10 mouse cellular contexts compared by ENCODE assay signal in the genomic region with DNA sequence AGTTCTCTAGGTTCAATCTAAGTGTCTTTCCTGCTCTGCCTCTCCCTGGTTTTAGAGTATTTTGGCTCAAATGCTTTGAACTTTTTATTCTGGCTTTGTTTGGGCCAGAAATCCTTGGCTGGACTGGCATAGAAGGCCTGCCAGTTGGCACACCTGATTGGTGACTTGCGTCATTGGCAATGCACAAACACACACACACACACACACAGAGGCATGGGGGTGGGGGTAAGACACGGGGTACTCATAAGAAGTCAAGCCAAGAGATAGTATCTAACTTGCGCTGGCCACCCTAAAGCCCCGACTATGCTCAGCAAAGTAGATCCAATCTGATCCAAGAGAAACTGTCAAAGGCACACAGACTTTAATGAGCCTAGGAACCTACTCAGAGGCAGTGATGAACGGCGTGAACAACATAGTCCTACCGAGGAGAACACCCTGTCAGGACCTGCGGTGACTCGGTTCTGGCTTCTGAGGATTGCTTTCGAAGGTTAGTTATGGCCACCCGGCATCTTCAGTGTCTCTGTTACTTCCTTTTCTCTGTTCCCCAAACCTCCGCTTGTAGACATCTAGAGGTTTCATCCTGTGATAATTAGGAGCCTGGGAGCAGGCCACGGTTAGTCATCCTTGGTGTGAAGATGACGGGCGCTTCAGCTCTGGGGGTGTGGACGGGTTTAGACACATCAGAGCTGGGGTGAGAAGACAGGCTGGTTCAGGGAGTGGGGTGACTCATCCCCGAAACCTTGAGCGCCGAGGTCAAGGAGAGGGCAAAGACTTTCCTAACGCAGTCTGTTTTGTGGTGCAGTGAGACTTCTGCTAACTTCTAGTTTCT.
DNase-seq lines count a peak whose midpoint lies in the region; ATAC-seq and TF ChIP-seq lines count a peak whose summit lies in the region.
"Had no signal": no experiment of that assay in that cellular context is flagged by ENCODE, and none has a peak within 500 bp of the region (broad histone marks: within the 10 kb centered on the region; RNA-seq: fewer than 3 reads in every experiment).

No protein-coding gene starts in this region.

- no peak for TF ChIP-seq CTCF in forebrain, postnatal 0 days (IDR thresholded peaks at IDR 0.05; ENCODE audit: low read depth)
- TF ChIP-seq CTCF in stomach, postnatal 0 days (IDR thresholded peaks at IDR 0.05; ENCODE audit: low read depth) = no peak

- no peak overlapping the region for H3K9ac ChIP-seq in forebrain, postnatal 0 days
- H3K9ac ChIP-seq in forebrain, embryonic 12.5 days = no peak overlapping the region
- no peak overlapping the region for H3K9ac ChIP-seq in stomach, postnatal 0 days (ENCODE audit: low read length)
- H3K9ac ChIP-seq: embryonic facial prominence, embryonic 13.5 days had no signal

- TF ChIP-seq EP300 in stomach, postnatal 0 days (optimal IDR thresholded peaks at IDR 0.05) = no peak

- no peak overlapping the region for H3K4me2 ChIP-seq in forebrain, postnatal 0 days (ENCODE audit: low read depth)
- H3K4me2 ChIP-seq in forebrain, embryonic 12.5 days = no peak overlapping the region
- H3K4me2 ChIP-seq in stomach, postnatal 0 days (replicated peaks; ENCODE audit: low read depth) = no peak overlapping the region
- H3K4me2 ChIP-seq: embryonic facial prominence, embryonic 13.5 days had no signal

- WGBS in forebrain, postnatal 0 days = 77% methylated on average over 20 of the region's 20 CpGs
- 93% methylated on average over 20 of the region's 20 CpGs for WGBS in forebrain, embryonic 12.5 days
- 76% methylated on average over 20 of the region's 20 CpGs for WGBS in stomach, postnatal 0 days
- 91% methylated on average over 20 of the region's 20 CpGs for WGBS in hindbrain, embryonic 10.5 days

- H3K4me3 ChIP-seq in forebrain, postnatal 0 days (ENCODE audit: low read depth, low read length) = no peak overlapping the region
- no peak overlapping the region for H3K4me3 ChIP-seq in forebrain, embryonic 12.5 days (replicated peaks)
- H3K4me3 ChIP-seq in stomach, postnatal 0 days (ENCODE audit: low read depth, low read length) = no peak overlapping the region
- no peak overlapping the region for H3K4me3 ChIP-seq in hindbrain, embryonic 10.5 days
- H3K4me3 ChIP-seq: embryonic facial prominence, embryonic 13.5 days had no signal

- H3K9me3 ChIP-seq in forebrain, postnatal 0 days (ENCODE audit: low read length) = no peaks in the 10 kb centered on the region
- H3K9me3 ChIP-seq in forebrain, embryonic 12.5 days = no peaks in the 10 kb centered on the region
- H3K9me3 ChIP-seq in stomach, postnatal 0 days (ENCODE audit: control insufficient read depth, low read length) = no peaks in the 10 kb centered on the region
- H3K9me3 ChIP-seq in hindbrain, embryonic 10.5 days = no peaks in the 10 kb centered on the region
- H3K9me3 ChIP-seq: embryonic facial prominence, embryonic 13.5 days had no signal

- H3K27me3 ChIP-seq in forebrain, postnatal 0 days (ENCODE audit: insufficient read depth, low read length) = no peaks in the 10 kb centered on the region
- no peaks in the 10 kb centered on the region for H3K27me3 ChIP-seq in forebrain, embryonic 12.5 days
- no peaks in the 10 kb centered on the region for H3K27me3 ChIP-seq in stomach, postnatal 0 days (ENCODE audit: control insufficient read depth, insufficient read depth, low read length)
- H3K27me3 ChIP-seq in hindbrain, embryonic 10.5 days (ENCODE audit: insufficient read depth, poor library complexity, severe bottlenecking) = no peaks in the 10 kb centered on the region
- H3K27me3 ChIP-seq: embryonic facial prominence, embryonic 13.5 days had no signal

- ATAC-seq in forebrain, postnatal 0 days = peak; percentile 8; the same call in 1 of the 2 replicates
- ATAC-seq in forebrain, embryonic 12.5 days (ENCODE audit: low FRiP score) = no peak
- peak; percentile 81; the same call in 1 of the 2 replicates for ATAC-seq in stomach, postnatal 0 days (ENCODE audit: low FRiP score, low TSS enrichment)

- no peaks in the 10 kb centered on the region for H3K4me1 ChIP-seq in forebrain, postnatal 0 days (ENCODE audit: insufficient read depth)
- no peaks in the 10 kb centered on the region for H3K4me1 ChIP-seq in forebrain, embryonic 12.5 days
- H3K4me1 ChIP-seq in stomach, postnatal 0 days (replicated peaks; ENCODE audit: control insufficient read depth, insufficient read depth) = no peaks in the 10 kb centered on the region
- H3K4me1 ChIP-seq in hindbrain, embryonic 10.5 days (replicated peaks) = peaks cover 6% of the 10 kb centered on the region; the same call in 1 of the 2 replicates

- no peak overlapping the region for H3K27ac ChIP-seq in forebrain, postnatal 0 days (ENCODE audit: low read depth, low read length)
- no peak overlapping the region for H3K27ac ChIP-seq in forebrain, embryonic 12.5 days
- no peak overlapping the region; the same call in 1 of the 2 replicates for H3K27ac ChIP-seq in stomach, postnatal 0 days (replicated peaks)
- H3K27ac ChIP-seq in hindbrain, embryonic 10.5 days = no peak overlapping the region
- H3K27ac ChIP-seq: embryonic facial prominence, embryonic 13.5 days had no signal

- DNase-seq in forebrain, postnatal 0 days = peak; percentile 56
- DNase-seq in right cerebral cortex, adult 2 months (ENCODE audit: low spot score in 2 of 2) = peak; percentile 39 to 51
- DNase-seq in right cerebral cortex, postnatal 14 days = no peak
- peak; percentile 80 to 87 for DNase-seq in cerebellum, postnatal 36 days
- DNase-seq in stomach, postnatal 0 days (ENCODE audit: low spot score) = no peak
- no peak for DNase-seq in kidney, adult 11 months
- no peak for DNase-seq in hindbrain, embryonic 10.5 days (ENCODE audit: low spot score)
- DNase-seq: lung, postnatal 4 days had no signal

- H3K36me3 ChIP-seq in forebrain, postnatal 0 days (ENCODE audit: insufficient read depth) = no peaks in the 10 kb centered on the region
- no peaks in the 10 kb centered on the region for H3K36me3 ChIP-seq in forebrain, embryonic 12.5 days (replicated peaks)
- H3K36me3 ChIP-seq in stomach, postnatal 0 days (ENCODE audit: control insufficient read depth, insufficient read depth, low read length) = no peaks in the 10 kb centered on the region
- no peaks in the 10 kb centered on the region for H3K36me3 ChIP-seq in hindbrain, embryonic 10.5 days
- H3K36me3 ChIP-seq: embryonic facial prominence, embryonic 13.5 days had no signal

Comparison
In these comparisons a context has a peak if more than half of its experiments do, and no peak if none do; other contexts are left out.
1. DNase-seq: peak in forebrain, postnatal 0 days (single experiment), right cerebral cortex, adult 2 months (2 of 2) and cerebellum, postnatal 36 days (2 of 2); none in right cerebral cortex, postnatal 14 days (single experiment), stomach, postnatal 0 days (single experiment), kidney, adult 11 months (single experiment) and hindbrain, embryonic 10.5 days (single experiment).